Mouse (Mus musculus): ENCODE measurements around the gene Yipf6. TPM values are rescaled to one million over a fixed set of nuclear protein-coding genes. Genes with fewer than 3 reads are reported as not detected.

Yipf6 gene
- total and polyA plus RNA-seq, 3 experiments = 19.0 to 20.2 TPM; not detected in 1

- H3K4me1 ChIP-seq (ENCODE audit: control insufficient read depth in 1 of 2, insufficient read depth in 2 of 2, low read length in 2 of 2) = no peaks in the 10 kb centered on the region
Observed at GRCm38 (mm10) chrX:98890406-98891116, 45.6 kb upstream of the Yipf6 start, which contains the start of gene Ophn1. Gene Ophn1 (minus strand): TSS chrX:98891025.

GRCm38 (mm10) chrX:98898307-98898706 lies 37.8 kb upstream of the Yipf6 start:
- Histone ChIP-seq H3K36me3 (ENCODE audit: control insufficient read depth in 1 of 2, insufficient read depth in 2 of 2, low read length in 2 of 2) (no peaks in the 10 kb centered on the region), H3K27me3 (ENCODE audit: control insufficient read depth in 1 of 2, insufficient read depth in 2 of 2, low read length in 2 of 2) (no peaks in the 10 kb centered on the region), H3K9me3 (replicated peaks; ENCODE audit: insufficient read depth, low read length) (no peaks in the 10 kb centered on the region), H3K9ac (ENCODE audit: control insufficient read depth, low read depth, low read length, poor library complexity, severe bottlenecking) (no peak overlapping the region), H3K4me1 (ENCODE audit: control insufficient read depth in 1 of 2, insufficient read depth in 2 of 2, low read length in 2 of 2) (no peaks in the 10 kb centered on the region), H3K79me2 (ENCODE audit: control insufficient read depth, insufficient read depth, low read length, poor library complexity) (no peaks in the 10 kb centered on the region), H3K4me3 (ENCODE audit: control insufficient read depth in 1 of 2, insufficient read depth in 1 of 2, low read depth in 2 of 2, low read length in 2 of 2) (no peak overlapping the region), H3K27ac (ENCODE audit: control insufficient read depth, low read depth, low read length) (no peak overlapping the region)
- DNase-seq (ENCODE audit: low read depth, low spot score) = no peak
- TF ChIP-seq RAD21 (IDR thresholded peaks at IDR 0.05; ENCODE audit: low read depth, low read length) (no peak), BHLHE40 (IDR thresholded peaks at IDR 0.05; ENCODE audit: borderline replicate concordance, low read depth, low read length) (no peak), ELF1 (IDR thresholded peaks at IDR 0.05; ENCODE audit: low read depth, low read length) (no peak), ZKSCAN1 (IDR thresholded peaks at IDR 0.05; ENCODE audit: low read depth, low read length) (no peak), POLR2AphosphoS2 (IDR thresholded peaks at IDR 0.05; ENCODE audit: low read length) (no peak), MAZ (IDR thresholded peaks at IDR 0.05; ENCODE audit: low read depth, low read length) (no peak), EP300 (IDR thresholded peaks at IDR 0.05; ENCODE audit: low read depth in 1 of 2, low read length in 2 of 2) (no peak), ZC3H11A (IDR thresholded peaks at IDR 0.05; ENCODE audit: low read depth, low read length) (no peak), NELFE (IDR thresholded peaks at IDR 0.05; ENCODE audit: low read depth, low read length) (no peak), MXI1 (IDR thresholded peaks at IDR 0.05; ENCODE audit: low read depth, low read length) (no peak), MAFK (IDR thresholded peaks at IDR 0.05; ENCODE audit: borderline replicate concordance, low read depth, low read length) (no peak), GABPA (IDR thresholded peaks at IDR 0.05; ENCODE audit: low read depth, low read length) (no peak), HCFC1 (IDR thresholded peaks at IDR 0.05; ENCODE audit: low read depth, low read length) (no peak), TAL1 (IDR thresholded peaks at IDR 0.05; ENCODE audit: low read length) (no peak), TCF12 (IDR thresholded peaks at IDR 0.05; ENCODE audit: low read depth, low read length) (no peak), MEF2A (IDR thresholded peaks at IDR 0.05; ENCODE audit: extremely low read depth, insufficient replicate concordance, low read depth, low read length, poor library complexity, severe bottlenecking) (no peak), E2F4 (IDR thresholded peaks at IDR 0.05; ENCODE audit: borderline replicate concordance, low read depth, low read length) (no peak), MYB (IDR thresholded peaks at IDR 0.05; ENCODE audit: low read depth, low read length) (no peak), USF1 (IDR thresholded peaks at IDR 0.05; ENCODE audit: low read depth, low read length) (no peak)

More at GRCm38 (mm10) chrX:98890406-98891116, 45.6 kb upstream of the Yipf6 start, which contains the start of gene Ophn1:
- H3K36me3 ChIP-seq (ENCODE audit: control insufficient read depth in 1 of 2, insufficient read depth in 2 of 2, low read length in 2 of 2) = no peaks in the 10 kb centered on the region
- no peak within 1 kb of the TSS for H3K4me3 ChIP-seq (ENCODE audit: control insufficient read depth in 1 of 2, insufficient read depth in 1 of 2, low read depth in 2 of 2, low read length in 2 of 2)
- no peaks in the 10 kb centered on the region; a peak in 1 of 4 replicates for H3K27me3 ChIP-seq (ENCODE audit: control insufficient read depth in 1 of 2, insufficient read depth in 2 of 2, low read length in 2 of 2)
- no peak for DNase-seq (ENCODE audit: low read depth, low spot score)
- TF ChIP-seq USF1 (IDR thresholded peaks at IDR 0.05; ENCODE audit: low read depth, low read length) (no peak), POLR2AphosphoS2 (IDR thresholded peaks at IDR 0.05; ENCODE audit: low read length) (no peak), ETS1 (IDR thresholded peaks at IDR 0.05; ENCODE audit: low read depth, low read length) (no peak), MXI1 (IDR thresholded peaks at IDR 0.05; ENCODE audit: low read depth, low read length) (no peak), TCF12 (IDR thresholded peaks at IDR 0.05; ENCODE audit: low read depth, low read length) (no peak), MEF2A (IDR thresholded peaks at IDR 0.05; ENCODE audit: extremely low read depth, insufficient replicate concordance, low read depth, low read length, poor library complexity, severe bottlenecking) (no peak), MYB (IDR thresholded peaks at IDR 0.05; ENCODE audit: low read depth, low read length) (no peak), GATA1 (IDR thresholded peaks at IDR 0.05; ENCODE audit: low read depth, low read length) (no peak), MYC (IDR thresholded peaks at IDR 0.05; ENCODE audit: low read depth, low read length) (no peak), MAZ (IDR thresholded peaks at IDR 0.05; ENCODE audit: low read depth, low read length) (no peak), NELFE (IDR thresholded peaks at IDR 0.05; ENCODE audit: low read depth, low read length) (no peak), GABPA (IDR thresholded peaks at IDR 0.05; ENCODE audit: low read depth, low read length) (no peak), POLR2AphosphoS5 (IDR thresholded peaks at IDR 0.05; ENCODE audit: borderline replicate concordance, low read depth, low read length) (no peak), ELF1 (IDR thresholded peaks at IDR 0.05; ENCODE audit: low read depth, low read length) (no peak)
- no peak within 1 kb of the TSS for H3K27ac ChIP-seq (ENCODE audit: control insufficient read depth, low read depth, low read length)
- H3K9me3 ChIP-seq (replicated peaks; ENCODE audit: insufficient read depth, low read length) = no peaks in the 10 kb centered on the region
- no peak within 1 kb of the TSS for H3K9ac ChIP-seq (ENCODE audit: control insufficient read depth, low read depth, low read length, poor library complexity, severe bottlenecking)
- H3K79me2 ChIP-seq (ENCODE audit: control insufficient read depth, insufficient read depth, low read length, poor library complexity) = no peaks in the 10 kb centered on the region

Data from MEL (cell line).